Mouse (Mus musculus): ENCODE results near the gene Mapk9.

DNA sequence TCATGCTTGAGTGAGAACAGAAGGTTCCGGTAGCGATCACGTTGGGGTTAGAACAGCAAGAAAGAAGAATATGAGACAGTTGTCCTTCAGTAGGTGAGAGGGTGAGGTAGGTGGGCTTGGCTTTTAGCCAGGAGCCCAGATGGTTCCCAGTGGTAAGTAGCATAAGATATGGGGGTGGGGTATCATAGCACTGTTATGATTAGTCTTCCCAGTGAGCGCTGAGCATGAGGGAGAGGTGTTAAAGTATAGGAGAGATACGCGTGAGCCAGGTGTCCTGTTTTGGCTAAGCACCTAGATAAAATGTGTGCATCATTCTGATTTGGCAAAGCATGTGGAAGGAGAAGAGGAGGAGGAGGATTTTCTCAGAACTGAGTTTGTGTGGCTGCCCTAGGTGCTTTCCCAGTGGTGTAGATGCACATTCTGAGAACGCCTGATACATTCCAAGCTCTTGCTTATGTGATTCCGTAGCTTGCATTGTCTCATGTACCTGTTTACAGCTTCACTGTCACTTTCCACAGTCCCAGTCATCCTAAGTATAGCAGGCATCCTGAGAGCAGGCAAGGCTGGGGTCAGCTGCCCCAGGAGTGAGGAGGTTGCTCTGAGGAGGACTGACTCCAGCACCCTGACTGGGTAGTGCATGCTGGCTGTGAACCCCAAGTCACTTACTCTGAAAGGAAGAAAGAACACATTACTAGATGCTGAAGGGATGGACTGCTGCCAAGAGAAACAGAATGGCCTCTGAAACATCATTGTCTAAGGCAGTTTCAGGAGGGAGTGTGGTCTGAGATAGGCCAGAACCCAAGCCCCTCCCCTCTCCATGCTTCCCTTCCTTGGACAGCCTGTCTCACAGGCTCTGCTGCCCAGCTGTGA lies 30.6 kb downstream of the Mapk9 start:
- TF ChIP-seq HCFC1 (IDR thresholded peaks at IDR 0.05; ENCODE audit: borderline replicate concordance, insufficient read depth, low read length) (no peak), MAFK (IDR thresholded peaks at IDR 0.05; ENCODE audit: insufficient read depth, low read depth, low read length) (no peak), ZC3H11A (IDR thresholded peaks at IDR 0.05; ENCODE audit: borderline replicate concordance, low read depth, low read length) (no peak)
